Mouse (Mus musculus): ENCODE measurements around the gene Shisal1. TPM values are rescaled to one million over a fixed set of nuclear protein-coding genes. Genes with fewer than 3 reads are reported as not detected.
A peak's percentile ranks its signal among the peaks of the same experiment; 100 is the strongest.

Gene Shisal1
- total RNA-seq (2014; fragmentation: Nextera tagmentation) (not detected in 2 replicates), total RNA-seq (2017) (0.05 TPM in 1 of 2 replicates, not detected in the other), polyA plus RNA-seq (2012) (not detected in 2 replicates)

GRCm38 (mm10) chr15:84446997-84447396, at the start of gene Shisal1:
Gene Shisal1, minus strand, starts transcription at chr15:84447097.
- no peak for TF ChIP-seq TAL1 (conservative IDR thresholded peaks at IDR 0.05; ENCODE audit: low read depth, low read length)
- no peak for TF ChIP-seq GATA2 (IDR thresholded peaks at IDR 0.05; ENCODE audit: borderline replicate concordance, low read depth, low read length)
- no peak for TF ChIP-seq CTCF (IDR thresholded peaks at IDR 0.05; ENCODE audit: low read depth, low read length)
- TF ChIP-seq GATA1 (IDR thresholded peaks at IDR 0.05; ENCODE audit: borderline replicate concordance, low read length), result no peak
- TF ChIP-seq POLR2AphosphoS5 (IDR thresholded peaks at IDR 0.05; ENCODE audit: insufficient replicate concordance, low read depth, low read length), result no peak
- ATAC-seq (ENCODE audit: extremely low read depth, insufficient number of reproducible peaks, low FRiP score, poor library complexity, severe bottlenecking), result no peak

GRCm38 (mm10) chr15:84490486-84490885, 43.6 kb upstream of the Shisal1 start:
- H3K4me1 ChIP-seq (ENCODE audit: insufficient read depth, low read depth, low read length), result no peaks in the 10 kb centered on the region
- H3K27me3 ChIP-seq (ENCODE audit: insufficient read depth, low read length), result no peaks in the 10 kb centered on the region
- TF ChIP-seq CTCF (IDR thresholded peaks at IDR 0.05; ENCODE audit: low read depth, low read length) (no peak), GATA2 (IDR thresholded peaks at IDR 0.05; ENCODE audit: borderline replicate concordance, low read depth, low read length) (no peak), TAL1 (conservative IDR thresholded peaks at IDR 0.05; ENCODE audit: low read depth, low read length) (no peak), POLR2AphosphoS5 (IDR thresholded peaks at IDR 0.05; ENCODE audit: insufficient replicate concordance, low read depth, low read length) (no peak), GATA1 (IDR thresholded peaks at IDR 0.05; ENCODE audit: borderline replicate concordance, low read length) (no peak)
- ATAC-seq (ENCODE audit: extremely low read depth, insufficient number of reproducible peaks, low FRiP score, poor library complexity, severe bottlenecking), result no peak
- peaks cover 91% of the 10 kb centered on the region for H3K9me3 ChIP-seq (replicated peaks)
- no peak for DNase-seq (ENCODE audit: low spot score)
- no peak overlapping the region for H3K4me3 ChIP-seq (ENCODE audit: low read depth, low read length)
- H3K36me3 ChIP-seq (replicated peaks), result no peaks in the 10 kb centered on the region

More at GRCm38 (mm10) chr15:84446997-84447396, at the start of gene Shisal1:
- peaks cover 91% of the 10 kb centered on the region for H3K9me3 ChIP-seq (replicated peaks)
- DNase-seq (ENCODE audit: low spot score), result no peak
- H3K36me3 ChIP-seq (replicated peaks), result no peaks in the 10 kb centered on the region
- no peak within 1 kb of the TSS; the same call in 1 of the 2 replicates for H3K4me3 ChIP-seq (ENCODE audit: low read depth, low read length)
- H3K27me3 ChIP-seq (ENCODE audit: insufficient read depth, low read length), result no peaks in the 10 kb centered on the region
- no peaks in the 10 kb centered on the region for H3K4me1 ChIP-seq (ENCODE audit: insufficient read depth, low read depth, low read length)

GRCm38 (mm10) chr15:84484255-84484654, 37.4 kb upstream of the Shisal1 start:
- DNase-seq (ENCODE audit: low spot score), result no peak
- H3K36me3 ChIP-seq (replicated peaks), result no peaks in the 10 kb centered on the region
- TF ChIP-seq CTCF (IDR thresholded peaks at IDR 0.05; ENCODE audit: low read depth, low read length) (no peak), GATA1 (IDR thresholded peaks at IDR 0.05; ENCODE audit: borderline replicate concordance, low read length) (no peak)
- H3K4me3 ChIP-seq (ENCODE audit: low read depth, low read length), result no peak overlapping the region
- no peaks in the 10 kb centered on the region for H3K4me1 ChIP-seq (ENCODE audit: insufficient read depth, low read depth, low read length)
- no peak for ATAC-seq (ENCODE audit: extremely low read depth, insufficient number of reproducible peaks, low FRiP score, poor library complexity, severe bottlenecking)
- no peaks in the 10 kb centered on the region for H3K27me3 ChIP-seq (ENCODE audit: insufficient read depth, low read length)
- H3K9me3 ChIP-seq (replicated peaks), result peaks cover 92% of the 10 kb centered on the region

GRCm38 (mm10) chr15:84483622-84484021, 36.7 kb upstream of the Shisal1 start:
- no peak for ATAC-seq (ENCODE audit: extremely low read depth, insufficient number of reproducible peaks, low FRiP score, poor library complexity, severe bottlenecking)
- Histone ChIP-seq H3K4me3 (ENCODE audit: low read depth, low read length) (no peak overlapping the region), H3K27me3 (ENCODE audit: insufficient read depth, low read length) (no peaks in the 10 kb centered on the region)

GRCm38 (mm10) chr15:84481259-84481877, 34.5 kb upstream of the Shisal1 start:
- ATAC-seq (ENCODE audit: extremely low read depth, insufficient number of reproducible peaks, low FRiP score, poor library complexity, severe bottlenecking), result no peak

More at GRCm38 (mm10) chr15:84483622-84484021, 36.7 kb upstream of the Shisal1 start:
- DNase-seq (ENCODE audit: low spot score), result no peak
- peaks cover 92% of the 10 kb centered on the region for H3K9me3 ChIP-seq (replicated peaks)
- H3K36me3 ChIP-seq (replicated peaks), result no peaks in the 10 kb centered on the region
- no peaks in the 10 kb centered on the region for H3K4me1 ChIP-seq (ENCODE audit: insufficient read depth, low read depth, low read length)
- no peak for TF ChIP-seq GATA1 (IDR thresholded peaks at IDR 0.05; ENCODE audit: borderline replicate concordance, low read length)
- no peak for TF ChIP-seq GATA2 (IDR thresholded peaks at IDR 0.05; ENCODE audit: borderline replicate concordance, low read depth, low read length)
- TF ChIP-seq POLR2AphosphoS5 (IDR thresholded peaks at IDR 0.05; ENCODE audit: insufficient replicate concordance, low read depth, low read length), result no peak
- TF ChIP-seq TAL1 (conservative IDR thresholded peaks at IDR 0.05; ENCODE audit: low read depth, low read length), result no peak
- no peak for TF ChIP-seq CTCF (IDR thresholded peaks at IDR 0.05; ENCODE audit: low read depth, low read length)

GRCm38 (mm10) chr15:84469391-84469790, 22.5 kb upstream of the Shisal1 start:
- DNase-seq (ENCODE audit: low spot score) (no peak), ATAC-seq (ENCODE audit: extremely low read depth, insufficient number of reproducible peaks, low FRiP score, poor library complexity, severe bottlenecking) (no peak)
- peaks cover 95% of the 10 kb centered on the region for H3K9me3 ChIP-seq (replicated peaks)
- H3K4me1 ChIP-seq (ENCODE audit: insufficient read depth, low read depth, low read length), result no peaks in the 10 kb centered on the region
- H3K4me3 ChIP-seq (ENCODE audit: low read depth, low read length), result peak overlapping the region; percentile 6; the same call in 1 of the 2 replicates
- no peaks in the 10 kb centered on the region for H3K27me3 ChIP-seq (ENCODE audit: insufficient read depth, low read length)
- no peak for TF ChIP-seq CTCF (IDR thresholded peaks at IDR 0.05; ENCODE audit: low read depth, low read length)
- no peak for TF ChIP-seq GATA2 (IDR thresholded peaks at IDR 0.05; ENCODE audit: borderline replicate concordance, low read depth, low read length)
- TF ChIP-seq TAL1 (conservative IDR thresholded peaks at IDR 0.05; ENCODE audit: low read depth, low read length), result no peak
- no peak for TF ChIP-seq POLR2AphosphoS5 (IDR thresholded peaks at IDR 0.05; ENCODE audit: insufficient replicate concordance, low read depth, low read length)
- no peak for TF ChIP-seq GATA1 (IDR thresholded peaks at IDR 0.05; ENCODE audit: borderline replicate concordance, low read length)
- H3K36me3 ChIP-seq (replicated peaks), result no peaks in the 10 kb centered on the region

More at GRCm38 (mm10) chr15:84481259-84481877, 34.5 kb upstream of the Shisal1 start:
- no peak for TF ChIP-seq GATA1 (IDR thresholded peaks at IDR 0.05; ENCODE audit: borderline replicate concordance, low read length)
- no peak for TF ChIP-seq TAL1 (conservative IDR thresholded peaks at IDR 0.05; ENCODE audit: low read depth, low read length)
- TF ChIP-seq CTCF (IDR thresholded peaks at IDR 0.05; ENCODE audit: low read depth, low read length), result no peak
- no peak for TF ChIP-seq GATA2 (IDR thresholded peaks at IDR 0.05; ENCODE audit: borderline replicate concordance, low read depth, low read length)
- no peak for DNase-seq (ENCODE audit: low spot score)
- no peaks in the 10 kb centered on the region for H3K36me3 ChIP-seq (replicated peaks)
- H3K4me1 ChIP-seq (ENCODE audit: insufficient read depth, low read depth, low read length), result no peaks in the 10 kb centered on the region
- H3K27me3 ChIP-seq (ENCODE audit: insufficient read depth, low read length), result no peaks in the 10 kb centered on the region
- no peak overlapping the region for H3K4me3 ChIP-seq (ENCODE audit: low read depth, low read length)
- peaks cover 87% of the 10 kb centered on the region for H3K9me3 ChIP-seq (replicated peaks)
